Mouse (Mus musculus) kidney, postnatal 4 days (tissue): Measurements from ENCODE around the gene Igf1r.

Experiments used
- DNase-seq, 2 experiments: peaks; one replicate each; pipeline ENCODE4 v3.0.0; 2021; ENCODE audit warnings: mixed read lengths in 2 of 2

Gene Igf1r

DNA sequence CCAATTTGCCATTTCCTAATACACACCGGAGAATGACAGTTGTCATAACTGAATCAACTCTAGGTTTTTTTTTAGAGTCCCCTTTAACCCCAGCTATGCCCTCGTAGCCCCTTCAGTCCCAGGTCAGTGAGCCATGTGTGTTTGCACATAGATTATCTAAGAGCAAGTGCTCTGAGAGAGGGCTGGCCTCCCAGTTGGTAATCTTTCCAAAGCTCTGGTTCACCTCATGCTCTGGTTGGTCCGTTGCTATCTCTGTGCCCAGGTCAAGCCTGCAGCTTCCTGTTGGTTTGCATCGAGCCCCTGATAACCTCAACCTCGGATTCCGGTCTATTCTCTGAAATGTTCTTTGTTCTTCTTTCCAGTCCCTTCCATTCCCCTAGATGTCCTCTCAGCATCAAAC, 236.6 kb downstream of the Igf1r start:
- DNase-seq, result no peak

DNA sequence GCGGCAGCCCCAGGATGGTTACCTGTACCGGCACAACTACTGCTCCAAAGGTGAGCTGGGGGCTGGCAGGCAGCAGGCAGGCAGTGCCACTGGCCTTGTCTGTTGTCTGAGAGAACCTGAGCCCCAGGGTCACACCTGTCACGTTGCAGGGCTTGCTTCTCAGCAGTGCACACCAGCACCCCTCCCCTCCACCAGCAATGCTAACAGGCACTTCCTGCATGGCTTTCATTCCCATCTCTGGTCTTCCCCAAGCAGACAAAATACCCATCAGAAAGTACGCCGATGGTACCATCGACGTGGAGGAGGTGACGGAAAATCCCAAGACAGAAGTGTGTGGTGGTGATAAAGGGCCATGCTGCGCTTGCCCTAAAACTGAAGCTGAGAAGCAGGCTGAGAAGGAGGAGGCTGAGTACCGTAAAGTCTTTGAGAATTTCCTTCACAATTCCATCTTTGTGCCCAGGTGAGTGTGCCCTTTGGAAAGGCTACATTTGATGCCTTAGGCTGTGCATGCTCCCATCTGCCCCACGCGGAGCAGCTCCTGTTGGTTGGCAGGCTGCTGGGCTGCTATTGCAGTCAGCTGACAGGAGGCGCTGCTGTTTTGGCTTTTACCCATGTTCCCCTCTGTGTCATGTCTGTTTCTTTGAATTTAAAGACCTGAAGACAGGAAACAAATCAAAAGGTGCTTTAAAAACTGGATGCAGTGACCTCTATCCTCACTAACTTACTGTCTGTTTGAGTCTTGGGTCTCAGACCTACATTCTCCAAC, 237.2 kb downstream of the Igf1r start:
- DNase-seq, result no peak

DNA sequence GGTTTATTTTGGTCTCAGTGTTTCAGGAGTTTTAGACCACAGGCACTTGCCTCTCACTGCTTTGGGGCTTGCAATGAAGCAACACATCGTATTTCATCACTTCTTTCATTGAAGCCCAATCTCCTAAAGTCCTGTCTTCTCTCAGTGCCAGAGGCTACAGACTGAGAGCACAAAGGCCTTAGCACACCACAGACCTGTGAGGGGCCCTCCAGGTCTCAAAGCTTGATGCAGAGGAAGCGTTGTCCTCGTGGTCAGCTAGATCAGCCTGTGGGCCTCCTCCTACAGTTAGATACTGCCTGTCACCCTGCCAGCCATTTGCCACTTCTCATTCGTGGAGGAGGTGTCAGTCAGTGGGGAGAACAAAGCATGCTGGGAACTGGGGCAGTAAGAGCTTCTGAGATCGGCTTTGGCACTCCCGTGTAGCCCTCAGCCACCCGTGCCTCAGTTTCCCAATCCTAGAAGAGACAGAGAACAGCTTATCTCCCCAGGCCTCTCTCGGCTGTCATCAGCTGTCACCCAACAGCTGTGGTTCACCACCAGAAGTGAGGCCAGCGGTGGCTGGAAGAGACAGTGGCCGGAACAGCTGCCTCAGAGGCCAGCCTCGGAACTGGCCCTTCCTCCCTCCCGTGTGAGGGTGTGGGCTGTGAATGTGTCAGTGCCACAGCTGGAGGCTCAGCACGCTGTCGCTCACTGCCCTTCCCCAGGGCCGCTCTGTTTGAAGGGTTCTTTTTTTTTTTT, 241.5 kb downstream of the Igf1r start:
- DNase-seq, result peak in 1 of 2 experiments; percentile 17

DNA sequence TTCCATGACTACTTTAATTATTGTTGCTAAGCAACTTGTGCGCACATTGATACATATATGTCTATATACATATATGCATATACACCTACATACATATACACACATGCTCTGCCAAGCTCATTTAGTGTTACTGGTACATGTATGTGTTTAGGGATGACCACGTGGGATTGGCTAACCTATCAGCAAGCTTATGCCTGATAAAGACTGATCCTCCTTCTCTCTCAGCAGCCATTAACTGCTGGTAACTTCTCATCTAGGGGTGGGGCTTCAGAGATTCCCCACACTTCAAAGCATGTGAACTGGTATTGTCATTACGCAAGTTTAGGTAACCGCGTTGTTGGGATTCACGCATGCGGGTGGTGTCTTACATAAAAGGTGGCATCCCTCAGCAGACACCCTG, 247.0 kb downstream of the Igf1r start:
- DNase-seq, result no peak

DNA sequence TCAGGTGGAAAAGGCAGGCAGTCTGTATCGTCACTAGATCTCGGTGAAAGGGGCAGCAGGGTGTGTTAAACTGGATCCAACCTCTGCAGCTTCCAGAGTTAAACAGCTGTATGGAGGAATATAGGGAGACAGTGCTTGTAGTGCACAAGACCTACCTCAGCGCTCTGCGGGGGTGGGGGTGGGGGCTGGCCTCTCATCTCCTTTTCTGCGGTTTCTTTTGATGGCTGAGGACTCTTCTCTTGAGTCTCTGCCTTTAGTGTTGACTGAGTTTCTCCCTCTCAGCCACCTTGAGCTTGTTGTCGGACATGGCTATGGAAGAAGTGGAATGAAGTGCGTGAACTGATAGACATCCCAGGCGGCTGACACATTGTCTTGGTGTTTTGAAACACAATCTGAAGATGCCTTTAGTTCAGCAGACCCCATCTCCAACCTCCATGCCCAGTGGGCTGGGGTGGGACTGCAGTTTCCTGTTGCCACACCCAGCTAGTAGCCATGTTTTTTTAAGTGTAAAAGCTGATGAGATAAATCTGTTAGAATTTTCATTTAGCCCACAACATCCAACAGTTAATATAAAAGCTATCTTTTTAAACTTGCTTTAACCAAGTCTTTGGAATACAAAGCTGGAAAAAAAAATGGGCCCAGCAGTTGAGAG, 253.3 kb downstream of the Igf1r start:
- no peak for DNase-seq

DNA sequence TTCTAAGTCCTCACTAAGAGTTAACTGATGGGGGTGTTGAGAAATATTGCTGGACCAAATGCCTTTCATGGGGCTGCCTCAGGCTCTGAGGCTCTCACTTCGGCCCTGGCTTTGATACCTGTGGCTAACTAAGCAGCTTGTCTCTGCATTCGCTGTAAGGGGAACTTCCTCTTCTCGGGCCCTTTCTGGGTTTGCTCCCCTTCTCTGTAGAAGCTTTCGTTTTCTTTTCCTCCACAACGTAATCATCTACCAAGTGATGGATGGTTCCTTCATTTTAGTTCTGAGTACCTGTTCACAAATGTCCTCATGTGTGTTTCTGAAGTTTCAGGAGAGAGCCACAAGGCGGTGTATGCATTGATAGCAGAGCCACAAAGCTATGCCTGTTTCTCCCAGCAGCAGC, 256.4 kb downstream of the Igf1r start:
- DNase-seq, result no peak

DNA sequence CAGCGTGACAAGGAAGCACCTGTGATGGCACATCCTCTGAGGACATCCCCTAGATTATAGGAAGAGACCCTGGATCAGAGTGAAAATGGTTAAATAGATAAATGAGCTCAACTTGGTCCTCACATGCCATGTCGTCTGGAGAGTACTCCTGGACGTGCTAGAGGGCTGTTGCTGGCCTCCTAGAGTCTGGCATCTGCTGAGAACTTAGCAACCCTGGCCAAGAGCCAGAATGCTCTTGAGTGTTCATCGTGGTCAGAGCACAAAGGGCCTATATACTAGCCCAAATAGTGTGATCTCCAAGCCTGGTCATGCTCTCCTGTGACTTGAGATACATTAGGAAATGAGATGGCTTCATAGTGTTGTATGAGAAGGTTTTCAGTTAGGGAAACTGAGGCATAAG, 257.8 kb downstream of the Igf1r start:
- no peak for DNase-seq

DNA sequence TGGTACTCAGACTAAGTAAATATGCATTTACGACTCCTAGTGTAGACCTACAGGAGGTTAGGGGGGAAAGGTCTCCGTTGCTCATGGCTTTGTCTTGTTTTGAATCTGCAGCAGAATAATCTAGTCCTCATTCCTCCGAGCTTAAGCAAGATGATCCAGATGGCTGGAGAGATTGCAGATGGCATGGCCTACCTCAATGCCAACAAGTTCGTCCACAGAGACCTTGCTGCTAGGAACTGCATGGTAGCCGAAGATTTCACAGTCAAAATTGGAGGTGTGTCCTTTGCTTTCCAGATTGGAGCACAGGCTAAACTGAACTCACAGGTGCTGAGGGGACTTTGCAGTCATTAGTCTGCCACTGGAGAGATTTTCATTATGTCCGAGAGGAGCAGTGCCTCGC, 259.3 kb downstream of the Igf1r start:
- no peak for DNase-seq

DNA sequence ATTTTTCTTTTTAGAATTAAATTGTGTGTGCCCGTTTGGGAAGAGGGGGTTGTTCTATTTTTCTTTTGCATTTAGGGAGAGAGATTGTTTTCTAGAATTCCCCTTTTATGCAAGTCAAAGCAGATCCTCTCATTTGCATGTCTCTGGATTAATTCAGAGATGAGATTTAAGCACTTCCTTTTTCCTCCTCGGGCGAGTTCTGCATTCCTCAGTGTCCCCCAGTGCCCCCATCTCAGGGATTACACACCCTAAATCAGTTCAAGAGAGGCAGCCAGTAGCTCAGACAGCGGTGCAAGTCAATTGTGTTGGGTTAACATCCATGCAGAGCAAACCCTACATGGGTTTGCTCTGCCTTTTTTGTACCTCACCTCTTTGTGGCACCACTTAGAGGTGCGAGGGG, 261.2 kb downstream of the Igf1r start:
- DNase-seq, result no peak

DNA sequence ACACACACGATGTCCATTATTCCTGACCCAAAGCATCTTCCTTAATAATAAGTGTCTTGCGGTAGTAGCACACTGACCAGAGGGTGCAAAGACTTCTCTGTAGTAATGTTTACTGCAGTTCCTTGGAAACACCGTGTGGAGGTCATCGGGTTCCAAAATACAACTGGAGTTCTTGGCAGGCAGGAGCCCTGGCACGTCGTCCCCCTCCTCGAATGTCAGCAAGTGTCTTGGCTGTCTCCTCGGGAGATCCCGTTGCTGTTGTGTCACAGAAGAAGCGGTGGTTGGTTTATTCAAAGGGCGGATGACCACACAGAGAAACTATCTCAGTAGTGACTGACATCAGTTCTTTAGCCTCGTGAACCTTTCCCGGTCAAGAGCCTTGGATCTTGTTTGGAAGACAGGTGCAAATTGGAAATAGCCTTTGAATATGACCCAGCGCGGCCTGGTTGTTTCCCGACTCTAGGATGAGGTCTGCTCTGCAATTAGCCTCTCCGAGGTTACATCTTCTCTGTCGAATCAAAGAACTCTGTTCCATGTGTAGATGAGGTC, 263.0 kb downstream of the Igf1r start:
- DNase-seq, result no peak

DNA sequence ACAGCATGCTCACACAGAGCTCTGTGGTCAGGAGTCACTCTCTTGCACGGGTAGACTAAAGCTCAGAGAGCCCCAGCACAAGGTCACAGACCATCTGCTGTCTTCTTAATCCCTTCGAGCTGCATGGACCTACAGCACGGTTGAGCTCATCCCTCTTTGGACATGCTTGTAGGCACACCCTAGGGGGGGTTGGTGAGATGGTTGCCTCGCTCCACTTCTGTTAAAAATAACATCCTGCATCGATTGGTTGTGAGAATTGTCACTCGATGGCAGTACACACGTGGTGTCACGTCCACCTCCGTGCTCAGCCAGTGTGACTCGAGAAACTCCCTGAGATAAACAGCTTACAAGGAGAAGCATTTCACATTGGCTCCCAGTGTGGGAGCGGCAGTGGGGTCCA, 266.3 kb downstream of the Igf1r start:
- no peak for DNase-seq

DNA sequence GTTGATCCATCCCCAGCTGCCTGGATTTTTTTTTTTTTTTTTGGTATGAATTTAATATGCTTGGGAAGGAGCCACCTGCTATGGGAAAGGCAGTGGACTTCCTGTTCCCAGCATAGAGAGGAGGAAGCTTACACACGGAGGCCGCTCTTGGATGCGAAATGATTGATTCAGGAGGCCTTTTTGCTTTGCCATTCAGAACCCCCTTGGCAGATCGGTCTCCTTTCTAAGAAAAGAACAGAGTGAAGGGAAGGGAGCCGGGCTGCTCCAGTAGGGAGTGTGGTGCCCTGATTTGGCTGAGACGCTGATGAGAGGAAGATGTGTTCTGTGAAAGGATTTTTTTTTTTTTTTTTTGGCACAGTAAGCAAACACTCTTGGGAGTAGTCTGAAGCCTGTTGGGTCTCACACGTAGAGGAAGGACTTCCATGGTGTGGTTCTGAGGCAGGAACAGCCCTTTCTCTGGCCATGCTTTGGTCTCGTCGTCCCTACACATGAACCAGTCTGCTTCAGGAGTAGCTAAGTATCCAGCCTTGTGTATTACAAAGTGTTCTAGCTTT, 269.1 kb downstream of the Igf1r start:
- DNase-seq, result no peak

DNA sequence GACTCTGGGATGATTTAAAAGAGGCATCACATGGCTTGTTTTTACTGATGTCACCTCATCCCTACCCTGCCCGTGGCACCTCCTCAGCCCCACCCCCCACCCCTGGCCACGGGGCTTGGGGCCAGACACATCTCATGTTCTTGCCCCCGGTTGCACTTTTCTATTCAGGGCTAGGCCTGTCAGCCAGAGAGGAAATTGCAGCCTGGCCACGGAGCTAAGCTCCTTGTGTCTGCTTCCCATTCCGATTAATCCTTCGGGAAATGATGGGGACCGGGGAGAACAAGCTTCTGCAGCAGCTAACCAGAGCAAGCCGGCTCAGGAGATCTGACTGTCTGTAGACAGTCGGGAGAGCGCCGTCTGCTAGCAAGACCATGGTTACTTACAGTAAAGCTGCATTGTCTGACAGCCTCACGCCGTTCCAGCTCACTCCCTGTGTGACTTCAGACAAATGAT, 270.8 kb downstream of the Igf1r start:
- peak; percentile 72 to 84 for DNase-seq

DNA sequence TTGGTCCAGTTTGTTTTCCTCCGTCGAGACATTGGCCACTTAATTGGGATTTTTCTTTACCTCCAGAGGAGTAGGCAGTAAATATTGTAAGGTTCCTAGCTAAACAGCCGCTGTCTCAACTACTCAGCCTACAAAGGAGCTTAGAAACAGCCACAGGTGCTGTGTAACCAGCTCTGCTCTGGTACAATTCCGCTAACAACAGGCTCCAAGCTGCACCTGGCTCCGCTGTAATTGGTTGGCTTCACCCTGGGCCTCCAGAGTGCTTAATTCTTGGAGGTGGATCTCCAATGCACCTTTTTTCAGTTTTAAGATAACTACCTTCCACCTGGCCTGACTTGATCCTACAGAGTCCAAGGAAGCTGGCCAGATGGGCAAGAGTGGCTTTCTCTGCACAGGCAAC, 271.4 kb downstream of the Igf1r start:
- no peak for DNase-seq

DNA sequence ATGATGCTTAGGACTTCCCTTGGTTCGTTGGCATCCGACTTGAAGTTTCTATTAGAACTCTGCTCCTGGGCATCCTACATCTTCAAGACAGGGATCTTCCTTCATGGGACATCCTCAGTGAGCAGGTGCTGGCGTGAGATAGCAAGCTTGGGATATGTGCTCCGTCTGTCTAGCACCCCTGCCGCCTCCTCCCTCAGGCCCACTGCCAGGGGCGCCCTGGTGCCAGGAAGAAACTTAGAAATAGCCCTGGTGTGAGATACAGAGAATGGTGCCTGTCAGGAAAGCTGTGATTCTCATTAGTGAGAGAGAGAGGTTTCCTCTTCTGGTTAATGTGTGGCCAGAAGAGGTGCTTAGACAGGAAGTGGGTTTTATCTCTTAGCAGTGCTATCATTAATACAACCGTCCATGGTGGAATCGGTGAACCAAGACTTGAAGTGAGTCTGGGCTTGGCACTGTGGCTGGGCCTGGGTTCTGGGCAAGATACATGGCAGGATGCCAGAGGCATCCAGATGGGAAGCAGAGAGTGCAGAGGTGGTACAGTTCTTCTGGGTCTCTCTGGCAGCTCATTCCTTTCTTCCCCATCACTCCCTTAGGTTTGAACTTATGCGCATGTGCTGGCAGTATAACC, 272.9 kb downstream of the Igf1r start:
- no peak for DNase-seq

DNA sequence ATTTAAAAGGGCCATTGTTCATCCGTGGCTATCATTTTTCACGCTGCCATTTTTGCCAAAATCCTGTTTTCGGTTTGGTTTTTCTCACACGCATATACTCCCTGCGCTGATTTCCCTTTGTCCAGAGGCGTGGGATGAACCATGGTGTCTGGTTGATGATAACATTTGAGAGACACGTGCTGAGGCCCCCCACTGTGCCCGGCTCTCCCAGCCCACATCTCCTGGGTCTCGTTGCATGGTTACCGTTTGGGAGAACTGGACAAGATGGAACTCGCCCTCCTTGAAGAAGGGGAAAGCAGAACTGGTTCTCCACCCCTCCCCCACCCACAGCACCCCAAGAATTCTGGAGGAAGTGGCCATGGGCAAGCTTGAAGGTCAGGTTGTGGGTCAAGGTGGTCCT, 274.4 kb downstream of the Igf1r start:
- DNase-seq, result no peak

DNA sequence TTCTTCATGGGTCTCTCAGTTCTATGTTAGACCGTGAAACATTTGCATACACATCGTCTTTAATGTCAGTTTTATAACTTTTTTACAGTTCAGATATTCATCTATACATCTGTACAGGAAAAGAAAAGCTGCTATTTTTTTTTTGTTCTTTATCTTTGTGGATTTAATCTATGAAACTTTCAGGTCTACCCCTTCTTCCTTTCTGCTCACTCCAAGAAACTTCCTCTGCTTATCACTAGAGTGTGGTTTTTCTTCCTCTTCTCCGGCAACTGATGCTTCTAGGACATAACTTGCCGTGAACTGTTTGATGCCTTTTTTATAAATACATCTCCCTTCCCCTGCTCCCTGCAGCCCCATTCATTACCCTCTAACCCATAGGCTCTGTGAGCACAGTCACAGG, 275.0 kb downstream of the Igf1r start:
- DNase-seq, result no peak

DNA sequence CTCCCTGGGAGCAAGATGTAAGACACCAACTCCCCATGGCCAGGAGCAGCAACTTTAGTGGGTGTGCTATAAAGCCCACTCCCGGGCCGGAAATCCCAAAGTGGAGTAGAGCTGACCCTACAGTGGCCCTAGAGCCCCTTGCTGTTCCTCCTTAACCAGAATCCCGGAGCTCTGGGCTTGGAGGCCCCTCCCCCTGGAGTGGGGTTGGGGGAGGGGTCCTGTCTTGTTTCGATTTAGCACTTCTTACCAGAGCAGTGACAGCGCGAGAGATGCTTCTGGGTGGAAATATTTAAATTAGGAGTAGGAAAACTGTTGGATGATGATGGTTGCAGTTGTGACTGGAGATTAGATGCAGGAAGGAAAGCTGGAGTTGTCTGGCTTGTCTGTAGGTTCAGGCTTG, 275.9 kb downstream of the Igf1r start:
- no peak for DNase-seq

DNA sequence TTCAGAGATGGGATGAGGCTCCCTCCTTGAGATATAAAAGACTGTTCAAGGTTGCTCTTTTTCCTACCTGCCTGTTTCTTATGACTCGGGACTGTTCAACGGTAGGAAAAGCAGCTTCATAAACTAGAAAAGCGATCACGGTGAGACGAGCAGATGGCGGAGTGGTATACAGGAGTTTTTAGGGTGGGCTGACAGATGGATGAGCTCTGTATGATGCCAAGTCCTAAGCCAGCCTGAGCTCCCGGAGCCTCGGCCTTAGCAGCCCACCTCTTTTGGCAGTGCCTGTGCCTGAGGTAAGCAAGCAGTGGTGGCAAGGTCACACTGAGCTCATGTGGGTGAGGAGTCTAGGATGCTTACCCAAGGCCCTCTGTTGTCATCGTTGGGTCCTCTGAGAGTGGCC, 278.2 kb downstream of the Igf1r start:
- DNase-seq, result no peak

DNA sequence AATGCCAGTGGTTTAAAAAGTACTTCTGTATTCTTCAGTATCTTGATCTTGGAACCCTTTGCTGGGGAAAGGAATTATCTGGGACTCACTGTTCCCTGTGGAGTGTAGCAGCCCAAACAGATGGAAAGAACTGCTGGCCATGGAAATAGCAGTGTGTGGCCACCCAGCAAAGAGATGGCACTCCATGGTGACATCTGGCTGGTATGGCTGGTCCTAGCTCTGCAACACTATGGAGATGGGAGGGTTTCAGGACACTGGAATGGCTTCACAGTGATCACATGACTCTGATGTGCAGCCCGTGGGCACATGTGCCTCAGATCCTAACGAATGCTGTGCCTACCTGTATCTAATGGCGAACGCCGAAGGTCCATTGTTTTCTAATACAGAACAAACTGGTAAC, 279.9 kb downstream of the Igf1r start:
- DNase-seq, result no peak

DNA sequence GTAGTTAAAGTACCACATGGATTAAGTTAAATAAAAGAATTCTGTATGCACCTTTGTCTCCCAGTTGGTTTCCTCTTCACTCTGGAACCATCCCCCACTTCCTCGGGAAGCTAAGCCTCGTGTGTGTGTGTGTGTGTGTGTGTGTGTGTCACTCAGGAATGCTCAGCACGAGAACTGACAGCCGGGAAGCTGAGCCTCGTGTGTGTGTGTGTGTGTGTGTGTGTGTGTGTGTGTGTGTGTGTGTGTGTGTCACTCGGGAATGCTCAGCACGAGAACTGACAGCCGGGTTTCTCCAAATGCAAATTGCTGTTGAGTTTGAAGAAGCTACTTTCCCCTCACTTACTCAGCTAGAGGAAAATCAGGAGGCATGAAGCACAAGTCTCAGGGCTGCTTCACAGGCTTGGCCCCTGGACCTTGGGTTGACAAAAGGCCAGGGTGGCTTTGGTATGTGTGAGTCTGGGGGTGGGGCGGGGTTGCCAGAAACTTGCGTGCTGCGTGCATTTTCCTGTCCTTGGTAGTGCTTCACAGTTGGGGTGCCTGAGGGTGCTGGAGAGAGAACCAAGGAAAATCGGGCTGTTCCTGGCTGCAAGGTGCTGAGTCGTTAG, 281.1 kb downstream of the Igf1r start:
- peak; percentile 76 to 82 for DNase-seq

DNA sequence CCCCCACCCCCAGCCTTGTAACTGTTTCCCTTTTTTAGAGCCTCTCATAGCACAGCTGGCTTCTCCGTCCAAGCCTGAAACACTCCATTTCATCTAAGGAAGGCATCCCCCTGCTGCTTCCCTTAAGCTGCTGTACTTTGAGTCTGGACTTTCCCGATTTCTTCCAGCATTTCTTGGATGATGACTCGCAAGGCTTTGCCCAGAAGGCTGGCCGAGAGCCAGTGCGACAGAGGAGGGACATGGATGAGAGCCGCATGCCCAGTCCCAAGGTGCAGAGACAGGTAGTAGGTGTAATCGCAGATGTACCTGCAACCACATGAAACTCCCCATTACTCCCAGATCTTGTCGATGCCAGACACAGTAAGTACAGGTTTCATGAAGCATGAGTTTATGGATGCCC, 284.2 kb downstream of the Igf1r start:
- DNase-seq, result no peak
